Comparison of ENCODE assay signal across 9 mouse cellular contexts in the genomic region with DNA sequence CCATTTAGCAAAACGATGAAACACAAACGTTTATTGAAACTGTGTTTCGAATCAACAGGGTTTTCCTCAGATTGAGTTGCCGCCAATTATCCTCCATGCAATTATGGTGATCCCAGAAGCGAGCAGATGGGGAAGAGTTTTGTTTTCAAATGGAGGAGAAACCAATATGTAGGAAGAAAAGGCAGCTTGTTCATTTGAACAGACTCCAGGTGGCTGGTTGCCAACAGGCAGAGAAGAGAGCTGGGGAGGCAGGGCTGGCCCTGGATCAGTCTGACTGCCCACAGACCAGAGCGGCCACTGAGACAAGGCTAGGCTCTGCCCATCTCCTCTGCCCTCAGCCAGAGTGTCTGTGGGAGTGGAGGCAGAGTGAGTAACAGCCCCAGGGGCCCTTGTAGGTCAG.
DNase-seq lines count a peak whose midpoint lies in the region; ATAC-seq lines count a peak whose summit lies in the region.
"Had no signal": no experiment of that assay in that cellular context is flagged by ENCODE, and none has a peak within 500 bp of the region (broad histone marks: within the 10 kb centered on the region; RNA-seq: fewer than 3 reads in every experiment).

No protein-coding gene starts in this region.

- no peaks in the 10 kb centered on the region for H3K4me1 ChIP-seq in neural tube, embryonic 14.5 days (ENCODE audit: control insufficient read depth, insufficient read depth, low read length)
- H3K4me1 ChIP-seq: liver, embryonic 15.5 days had no signal

- 58% methylated on average over 6 of the region's 6 CpGs for WGBS in neural tube, embryonic 14.5 days

- ATAC-seq in neural tube, embryonic 14.5 days (ENCODE audit: low read depth), result peak; percentile 70; the same call in 1 of the 2 replicates
- no peak for ATAC-seq in granulocyte monocyte progenitor cell, adult 5-6 weeks (replicated peaks; ENCODE audit: poor library complexity, severe bottlenecking)

- H3K27ac ChIP-seq in neural tube, embryonic 14.5 days (ENCODE audit: low read depth, low read length), result no peak overlapping the region
- H3K27ac ChIP-seq: liver, embryonic 15.5 days had no signal

- no peak for DNase-seq in neural tube, embryonic 10.5 days (ENCODE audit: extremely low spot score, low spot score)
- peak; percentile 24 to 75 for DNase-seq in frontal cortex, adult 2 months (ENCODE audit: extremely low spot score in 1 of 2, low spot score in 1 of 2)
- peak; percentile 64 to 83 for DNase-seq in layer of hippocampus, postnatal 25 days (ENCODE audit: extremely low spot score in 1 of 2, low spot score in 1 of 2)
- peak; percentile 90 to 93 for DNase-seq in right cerebral cortex, postnatal 10 days (ENCODE audit: low spot score in 2 of 2)
- no peak for DNase-seq in lung, postnatal 10 days
- no peak for DNase-seq in yolk sac, embryonic 10.5 days (ENCODE audit: low spot score)

- no peaks in the 10 kb centered on the region for H3K9me3 ChIP-seq in neural tube, embryonic 14.5 days (ENCODE audit: control insufficient read depth, low read length)
- H3K9me3 ChIP-seq: liver, embryonic 15.5 days had no signal

- no peaks in the 10 kb centered on the region for H3K36me3 ChIP-seq in neural tube, embryonic 14.5 days (ENCODE audit: control insufficient read depth, insufficient read depth, low read length)
- H3K36me3 ChIP-seq: liver, embryonic 15.5 days had no signal

- H3K9ac ChIP-seq in neural tube, embryonic 14.5 days (replicated peaks; ENCODE audit: low read depth, low read length), result no peak overlapping the region
- H3K9ac ChIP-seq: liver, embryonic 15.5 days had no signal

- H3K4me3 ChIP-seq in neural tube, embryonic 14.5 days (ENCODE audit: low read depth, low read length), result no peak overlapping the region
- H3K4me3 ChIP-seq: liver, embryonic 15.5 days had no signal

- H3K4me2 ChIP-seq in neural tube, embryonic 14.5 days (ENCODE audit: low read depth, low read length), result no peak overlapping the region
- H3K4me2 ChIP-seq: liver, embryonic 15.5 days had no signal

- no peaks in the 10 kb centered on the region for H3K27me3 ChIP-seq in neural tube, embryonic 14.5 days (ENCODE audit: control insufficient read depth, insufficient read depth, low read length)
- H3K27me3 ChIP-seq: liver, embryonic 15.5 days had no signal

Comparison
In these comparisons a context has a peak if more than half of its experiments do, and no peak if none do; other contexts are left out.
1. DNase-seq: peak in frontal cortex, adult 2 months (2 of 2), layer of hippocampus, postnatal 25 days (2 of 2) and right cerebral cortex, postnatal 10 days (2 of 2); none in neural tube, embryonic 10.5 days (single experiment), lung, postnatal 10 days (single experiment) and yolk sac, embryonic 10.5 days (single experiment).